Mouse (Mus musculus): Measurements from ENCODE around the gene Cox15.

GRCm38 (mm10) chr19:43729296-43730036 is 23.3 kb downstream of the Cox15 start:
- TF ChIP-seq CTCF (IDR thresholded peaks at IDR 0.05; ENCODE audit: borderline replicate concordance, insufficient read depth, low read depth, low read length), result no peak
- no peak for TF ChIP-seq POLR2A (IDR thresholded peaks at IDR 0.05; ENCODE audit: borderline replicate concordance, insufficient read depth, low read length)
